Mouse (Mus musculus) c-Kit-negative CD71-positive TER-119-positive erythroid progenitor cells, embryonic 14.5 days (primary cell): ENCODE data around the gene Slc45a2.
"Not testable (repeated sequence)": the region's sequence is repeated elsewhere in the genome, so short reads cannot be mapped to it uniquely, and the experiment has no call there.

Experiments used
- DNase-seq: peaks from one replicate; pipeline ENCODE4 v3.0.0-alpha.2; 2013; ENCODE audit warnings: low read depth, low spot score

Gene Slc45a2

DNA sequence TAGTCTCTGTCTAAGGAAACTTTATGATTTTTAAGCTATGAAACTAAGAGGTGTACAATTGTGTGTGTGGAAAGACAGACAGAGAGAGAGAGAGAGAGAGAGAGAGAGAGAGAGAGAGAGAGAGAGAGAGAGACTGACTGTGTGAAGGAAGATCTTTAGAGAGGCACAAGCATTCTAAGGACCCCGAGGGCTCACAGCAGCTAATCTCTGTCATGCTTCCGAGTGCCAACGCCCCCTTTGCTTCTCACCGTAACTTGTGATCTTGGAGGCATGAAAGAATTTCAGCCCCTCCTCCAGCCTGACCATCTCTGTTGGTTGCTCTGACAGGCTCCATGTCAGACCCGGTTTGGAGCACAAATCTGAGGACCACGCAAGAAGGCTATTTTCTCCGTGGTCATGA, at the start of gene Slc45a2:
Gene Slc45a2, plus strand, starts transcription at position 301 of the 400 bp plus-strand sequence.
- DNase-seq, result no peak

DNA sequence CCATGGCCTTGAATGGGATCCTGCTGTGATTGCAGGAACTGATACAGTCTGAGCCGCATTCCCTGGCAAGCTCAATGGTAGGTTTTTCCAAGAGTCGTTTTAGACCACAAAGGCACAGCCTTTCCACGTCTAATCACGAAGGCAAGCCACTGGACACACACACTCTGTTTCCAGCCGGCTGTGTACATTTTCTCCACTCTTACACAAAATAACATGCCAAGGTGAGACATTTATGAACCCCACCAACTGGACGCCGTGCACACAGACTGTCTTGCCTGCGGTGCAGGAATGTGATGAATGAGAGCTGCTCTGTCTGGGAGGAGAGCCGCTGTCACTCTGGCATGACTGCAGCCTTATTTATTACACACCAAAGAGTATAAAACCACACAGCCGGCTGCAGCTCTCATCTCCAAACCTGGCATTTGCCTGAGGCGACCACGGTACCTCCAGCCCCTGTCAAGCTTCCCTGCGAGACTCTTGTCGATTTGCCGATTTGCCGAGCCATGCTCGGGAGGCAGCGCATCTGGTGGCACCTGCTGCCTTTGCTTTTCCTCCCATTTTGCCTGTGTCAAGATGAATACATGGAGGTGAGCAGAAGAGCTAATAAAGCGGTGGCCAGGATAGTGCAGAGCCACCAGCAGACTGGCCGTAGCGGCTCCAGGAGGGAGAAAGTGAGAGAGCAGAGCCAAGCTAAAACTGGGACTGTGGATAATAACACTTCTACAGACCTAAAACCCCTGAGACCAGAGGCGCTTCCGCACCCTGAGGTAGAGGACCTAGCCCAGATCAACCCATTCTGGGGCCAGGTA, 48.4 kb upstream of the Slc45a2 start, which contains the start of gene C1qtnf3:
Gene C1qtnf3, plus strand, starts transcription at position 382 of the 809 bp plus-strand sequence.
- DNase-seq, result no peak

DNA sequence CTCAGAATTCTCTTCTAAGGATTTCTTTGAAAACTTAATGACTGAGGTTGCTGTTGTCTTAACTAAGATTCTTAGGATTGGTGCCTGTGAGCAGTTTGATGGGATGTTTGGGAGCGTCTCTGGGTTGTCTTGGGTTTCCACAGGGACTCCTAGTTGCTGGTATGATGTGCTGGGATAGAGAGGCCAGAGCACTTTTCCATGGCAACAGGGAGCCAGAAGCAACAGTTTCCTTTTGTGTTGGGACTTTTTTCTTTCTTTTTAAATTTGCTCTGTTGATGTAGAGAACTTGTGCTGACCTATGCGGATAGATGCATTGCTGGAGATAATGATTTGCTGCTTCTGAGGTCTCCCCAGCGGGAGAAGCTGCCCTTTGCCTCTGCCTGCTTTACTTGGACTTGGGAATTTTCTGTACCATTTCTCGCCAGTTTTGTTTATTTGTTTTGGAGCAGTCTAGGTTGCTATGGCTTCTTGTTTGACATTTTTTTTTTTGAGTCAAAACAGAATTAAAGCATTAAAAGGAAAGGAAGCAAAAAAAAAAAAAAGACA, 47.7 kb upstream of the Slc45a2 start:
- DNase-seq, result no peak

DNA sequence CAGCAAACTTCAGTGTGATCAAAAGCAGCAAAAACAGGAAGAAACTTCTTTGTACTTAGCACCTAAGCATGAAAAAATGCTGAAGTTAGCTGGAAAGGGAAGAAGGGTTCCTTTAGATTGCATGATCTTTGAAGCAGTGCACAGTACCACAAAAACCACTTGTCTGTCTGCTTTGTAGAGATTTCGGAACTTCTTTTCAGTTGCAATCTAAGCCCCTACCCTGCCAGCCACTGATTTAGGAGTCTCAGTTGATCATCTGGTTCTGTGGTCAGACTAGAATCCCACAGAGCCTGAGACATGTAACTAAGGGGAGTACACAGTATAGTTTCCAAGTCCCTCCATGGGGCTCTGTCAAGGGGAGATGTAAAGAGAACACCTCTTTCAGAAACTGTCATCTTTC, 47.1 kb upstream of the Slc45a2 start:
- DNase-seq, result no peak

DNA sequence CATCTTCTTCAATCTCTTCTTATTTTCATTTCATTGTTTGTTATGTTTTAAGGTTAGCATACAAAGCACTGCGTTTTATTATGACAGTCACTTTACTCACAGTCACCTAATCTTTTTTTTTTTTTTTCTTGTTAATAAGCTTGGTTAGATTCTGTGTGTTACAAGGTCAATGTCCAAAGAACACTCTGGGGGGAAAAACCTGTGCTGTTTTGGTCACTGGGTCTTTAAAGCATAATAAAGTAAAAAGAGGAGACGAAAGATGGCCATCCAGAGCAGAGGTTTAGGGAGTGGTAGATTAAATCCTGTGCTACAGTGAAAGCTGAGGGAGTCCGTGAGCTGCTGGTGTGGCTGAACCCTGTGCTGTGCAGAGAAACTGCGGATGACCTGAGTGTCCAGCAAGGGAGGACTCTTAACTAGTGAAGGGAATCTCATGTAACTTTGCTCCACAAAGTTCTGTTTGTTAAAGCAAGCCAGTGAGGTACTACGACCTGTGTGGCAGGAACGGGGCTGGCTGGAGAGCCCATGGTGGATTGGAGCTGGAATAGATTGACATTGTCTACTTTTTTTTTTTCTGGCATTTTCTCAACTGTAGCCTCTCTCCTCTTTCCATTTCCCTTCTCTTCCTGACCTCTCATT, 46.0 kb upstream of the Slc45a2 start:
- no peak for DNase-seq

DNA sequence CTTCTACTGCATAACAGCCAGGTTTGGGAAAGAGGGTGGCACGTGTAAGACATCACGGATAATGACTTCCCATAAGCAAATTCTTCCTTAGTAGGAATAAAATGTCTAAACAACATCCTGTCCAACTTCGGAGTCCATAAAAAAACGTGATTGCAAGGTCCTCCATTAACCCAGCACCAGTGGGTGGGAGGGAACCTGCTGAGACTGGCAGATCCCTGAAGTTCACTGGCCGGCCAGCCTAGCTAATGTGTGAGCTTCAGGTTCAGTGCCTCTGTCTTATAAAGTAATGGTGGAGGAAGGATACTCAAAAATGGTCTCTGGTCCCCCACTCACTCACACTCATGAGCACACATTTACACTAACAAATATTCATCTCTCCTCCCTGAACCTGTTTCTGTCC, 45.4 kb upstream of the Slc45a2 start:
- no peak for DNase-seq

DNA sequence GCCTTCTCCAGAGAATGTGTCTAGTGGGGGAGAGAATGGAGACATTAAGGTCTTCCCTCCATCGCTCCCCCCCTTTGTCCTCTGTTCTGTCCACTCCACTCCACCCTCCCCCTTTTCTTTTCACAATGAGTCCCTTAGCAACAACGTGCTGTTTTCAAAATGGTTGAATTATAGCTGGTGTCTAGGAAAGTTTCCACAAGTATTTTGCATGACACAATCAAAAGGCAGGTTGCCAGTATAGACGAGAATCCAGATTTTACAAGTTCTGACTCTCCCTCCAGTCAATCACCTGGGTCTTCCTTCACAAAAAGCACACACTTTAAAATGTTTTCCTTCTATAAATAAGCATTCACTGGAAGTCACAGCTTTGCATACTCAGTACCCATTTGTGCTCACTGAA, 43.8 kb upstream of the Slc45a2 start:
- no peak for DNase-seq

DNA sequence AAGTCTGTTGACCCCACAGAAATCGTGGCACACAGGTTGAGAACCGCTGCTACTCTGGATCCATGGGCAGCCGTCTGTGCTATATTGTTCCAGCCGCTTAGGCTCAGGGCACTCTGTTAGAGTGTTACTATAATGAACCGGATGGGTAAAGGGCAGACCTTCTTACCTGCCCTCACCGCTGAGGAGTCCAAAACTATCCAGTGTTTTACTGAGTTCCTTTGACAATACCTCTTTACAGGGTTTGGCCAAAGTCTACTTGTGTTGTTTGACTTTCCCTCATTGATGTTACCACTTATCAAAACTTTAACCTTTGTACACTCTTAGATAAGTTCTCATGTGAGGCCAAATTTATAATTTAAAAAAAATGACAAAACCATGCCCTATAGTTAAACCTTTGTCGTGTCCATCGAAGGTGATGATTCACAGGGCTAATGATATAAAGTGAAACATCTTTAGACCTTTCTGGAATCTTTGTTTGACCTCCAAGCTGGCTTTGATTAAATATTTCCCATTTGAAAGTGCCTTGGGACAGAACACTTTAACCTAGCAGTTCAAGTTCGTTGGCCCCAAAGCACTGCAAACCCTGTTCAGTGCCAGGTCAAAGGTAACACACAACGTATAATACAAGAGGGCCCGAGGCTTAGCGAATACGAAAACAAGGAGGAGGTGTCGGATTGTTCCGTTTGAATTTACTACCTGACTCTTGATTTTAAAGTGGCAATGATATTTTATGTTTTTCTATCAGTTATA, 41.1 kb upstream of the Slc45a2 start:
- DNase-seq, result no peak

DNA sequence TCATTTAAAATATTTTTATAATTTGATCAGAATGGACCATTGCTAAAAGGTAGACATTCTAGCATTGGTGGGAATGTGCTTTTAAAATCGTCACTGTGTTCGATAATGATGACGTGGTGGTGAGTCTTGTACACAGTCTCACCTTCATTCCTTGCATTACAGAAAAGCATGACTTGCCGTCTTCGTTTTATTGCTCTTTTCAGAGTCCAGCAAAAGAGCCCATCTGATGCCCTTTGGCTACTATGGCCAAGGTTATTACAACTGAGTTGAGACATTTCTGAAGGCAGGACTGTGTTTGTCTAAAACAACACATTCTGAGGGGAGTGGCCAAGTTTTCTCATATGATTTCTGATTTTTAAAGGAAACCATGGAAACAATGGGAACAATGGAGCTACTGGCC, 40.3 kb upstream of the Slc45a2 start:
- DNase-seq, result no peak

DNA sequence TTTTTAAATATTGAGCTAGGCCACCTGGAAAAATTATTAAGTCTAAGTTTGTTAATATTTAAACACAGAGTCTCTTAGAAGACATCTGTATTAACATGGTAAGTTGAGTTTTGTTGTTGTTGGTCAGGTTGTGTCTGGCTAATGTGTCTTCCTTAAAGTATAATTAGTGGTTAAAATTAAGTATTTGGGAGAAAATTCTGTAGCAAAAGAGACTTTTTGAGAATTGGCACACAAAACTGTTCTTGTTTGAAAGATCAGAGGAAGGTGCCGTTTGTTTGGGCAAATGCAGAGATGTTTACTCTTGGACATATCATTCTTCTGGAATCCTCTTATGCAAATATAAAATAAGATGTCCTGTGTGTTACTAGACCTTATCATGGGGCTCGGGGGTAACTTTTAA, 37.9 kb upstream of the Slc45a2 start:
- no peak for DNase-seq

DNA sequence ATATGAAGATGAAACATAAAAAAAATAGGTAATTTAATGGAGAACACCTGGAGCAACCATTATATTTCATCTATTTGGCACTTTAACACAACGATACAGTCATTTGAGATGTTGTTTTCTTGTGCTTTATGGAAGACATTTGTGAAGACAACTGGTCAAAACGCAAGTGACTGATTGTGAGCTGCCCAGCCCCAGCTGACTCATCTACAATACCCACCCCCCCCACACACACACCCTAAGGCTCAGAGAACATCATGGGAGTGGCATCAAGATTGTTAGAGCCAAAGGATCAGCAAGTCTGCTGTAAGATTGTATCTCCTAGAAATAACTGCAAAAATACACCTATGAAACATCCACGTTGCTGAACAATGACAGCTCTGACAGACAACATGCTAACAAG, 31.1 kb upstream of the Slc45a2 start:
- no peak for DNase-seq

DNA sequence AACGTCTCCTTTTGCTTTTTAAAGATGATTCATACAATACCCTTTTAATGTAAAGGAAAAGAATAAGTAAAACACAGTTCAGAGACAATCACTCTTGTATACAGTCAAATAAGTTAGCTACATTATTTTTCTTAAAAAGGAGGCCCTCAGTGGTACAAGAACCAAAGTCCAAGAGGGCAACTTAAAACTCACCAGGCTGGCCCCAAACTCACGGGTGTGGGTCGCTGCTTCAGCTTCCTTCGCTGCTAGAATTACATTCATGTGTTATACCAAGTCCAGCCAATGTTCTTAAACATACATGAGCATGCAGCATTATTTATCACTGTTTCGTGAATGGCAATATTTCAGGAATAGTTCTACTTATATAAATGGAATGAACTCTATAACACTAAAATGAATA, 29.7 kb upstream of the Slc45a2 start:
- DNase-seq, result no peak

DNA sequence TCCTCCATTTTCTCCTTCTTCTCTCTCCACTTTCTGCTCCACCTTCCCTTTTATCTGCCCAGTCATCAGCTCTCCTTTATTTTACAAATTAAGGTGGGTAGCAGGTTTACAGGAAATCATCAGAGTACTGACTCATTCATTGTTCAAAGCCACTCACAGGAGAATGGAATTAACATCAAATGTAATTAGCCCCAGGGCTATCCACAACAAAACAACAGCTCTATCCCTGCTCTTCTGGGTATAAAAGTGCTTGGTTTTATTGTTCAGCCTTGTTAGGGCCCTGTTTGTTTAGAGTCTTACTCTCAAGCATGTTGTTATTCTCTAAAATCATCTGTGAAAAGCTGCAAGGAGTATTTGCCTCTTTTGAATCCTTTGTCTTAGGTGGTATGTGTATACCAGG, 23.4 kb upstream of the Slc45a2 start:
- DNase-seq, result no peak

DNA sequence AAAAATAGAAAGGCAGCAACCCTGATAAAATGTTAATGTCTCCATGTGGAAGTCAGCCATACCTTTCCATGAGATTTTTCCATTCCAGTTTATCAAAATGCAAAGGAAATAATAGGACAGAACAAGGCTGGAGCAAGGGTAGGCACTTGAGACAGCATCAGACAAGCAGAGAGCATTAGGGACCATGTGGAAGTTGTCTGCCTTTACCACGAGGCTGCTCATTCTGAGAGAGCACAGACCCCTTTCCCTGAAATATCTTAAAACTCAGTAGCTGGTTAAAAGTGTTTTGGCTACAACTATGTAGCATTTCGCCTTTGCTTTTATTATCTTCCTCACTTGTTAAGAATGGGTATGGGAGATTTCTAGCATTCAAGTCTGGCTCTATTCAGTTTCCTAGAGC, 19.8 kb upstream of the Slc45a2 start:
- DNase-seq, result no peak

DNA sequence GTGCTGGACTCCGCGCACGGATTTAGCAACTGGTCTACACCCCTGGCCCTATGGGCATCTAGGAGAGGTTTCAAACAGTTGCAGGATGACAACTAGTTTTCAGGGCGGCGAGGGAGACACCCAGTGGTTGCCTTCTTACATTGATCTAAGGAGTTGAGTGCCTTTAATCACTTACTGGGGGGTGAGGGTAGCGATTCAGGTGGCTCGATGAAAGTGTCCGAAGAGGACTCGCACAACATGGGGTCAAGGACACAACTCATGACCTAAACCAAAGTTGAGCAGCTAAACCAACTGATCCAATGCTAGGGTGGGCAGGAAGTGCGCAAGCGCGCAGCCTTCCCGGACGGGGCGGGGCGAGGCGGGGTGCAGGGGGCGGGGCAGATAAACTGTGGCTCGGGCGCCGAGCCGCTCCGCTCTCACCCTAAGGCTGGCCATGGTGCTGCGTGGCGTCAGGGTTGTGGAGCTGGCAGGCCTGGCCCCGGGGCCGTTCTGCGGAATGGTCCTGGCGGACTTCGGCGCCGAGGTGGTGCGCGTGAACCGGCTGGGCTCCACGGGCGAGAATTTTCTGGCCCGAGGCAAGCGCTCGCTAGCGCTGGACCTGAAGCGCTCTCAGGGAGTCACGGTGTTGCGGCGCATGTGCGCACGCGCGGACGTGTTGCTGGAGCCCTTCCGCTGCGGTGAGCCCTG, 19.0 kb upstream of the Slc45a2 start, which contains the start of gene Amacr:
Gene Amacr, plus strand, starts transcription at position 380 of the 687 bp plus-strand sequence.
- peak; percentile 61 for DNase-seq

DNA sequence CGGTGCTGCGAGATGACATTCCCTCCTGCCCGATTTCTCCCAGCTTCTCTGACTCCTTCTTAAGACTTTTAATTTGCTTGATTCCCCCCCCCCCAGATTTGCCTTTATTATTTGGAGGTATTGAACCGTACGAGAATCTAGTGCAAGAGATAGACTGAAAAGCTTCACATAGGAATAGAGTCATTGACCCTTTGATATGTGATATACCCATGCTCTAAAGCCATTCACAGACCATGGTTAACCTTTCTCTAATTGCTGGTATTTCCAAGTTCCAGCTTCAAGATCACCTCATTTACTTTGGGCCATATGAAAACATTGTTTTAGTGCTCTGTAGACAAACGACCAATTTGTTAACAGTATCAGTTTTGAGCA, 18.5 kb upstream of the Slc45a2 start:
- DNase-seq, result no peak

DNA sequence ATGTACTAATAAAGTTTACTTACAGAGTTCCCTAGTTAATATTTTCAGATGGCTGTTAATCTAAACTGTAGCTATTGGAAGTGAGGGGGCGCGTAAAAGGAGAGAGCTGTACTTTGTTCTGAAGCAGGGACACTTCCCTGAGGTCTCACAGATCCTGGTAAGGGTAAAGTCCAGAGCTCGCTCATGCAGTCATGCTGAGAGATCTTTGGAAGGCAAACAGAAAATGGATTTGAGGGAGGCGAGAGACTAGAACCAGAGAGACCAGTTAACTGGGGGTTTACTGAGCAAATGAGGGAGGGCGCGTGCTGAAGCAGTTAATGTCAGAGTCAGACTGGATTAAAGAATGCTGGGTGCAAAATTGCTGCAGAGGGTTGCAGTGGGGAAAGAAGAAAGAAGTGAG, 14.8 kb upstream of the Slc45a2 start:
- DNase-seq, result no peak

DNA sequence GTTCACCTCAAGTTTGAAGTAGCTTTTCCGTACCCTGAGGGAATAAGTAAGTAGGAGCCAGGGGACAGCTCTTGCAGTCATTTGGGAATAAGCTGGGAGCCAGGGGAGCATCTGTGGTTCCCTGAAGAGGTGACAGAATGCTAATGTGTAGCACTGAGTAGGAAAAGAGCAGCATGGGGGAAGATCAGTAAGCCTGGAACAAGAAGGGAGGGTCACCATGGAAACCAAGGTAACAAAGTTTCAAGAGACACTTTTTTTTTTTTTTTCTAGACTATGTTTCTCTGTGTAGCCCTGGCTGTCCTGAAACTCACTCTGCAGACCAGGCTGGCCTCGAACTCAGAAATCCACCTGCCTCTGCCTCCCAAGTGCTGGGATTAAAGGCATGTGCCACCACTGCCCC, 14.0 kb upstream of the Slc45a2 start:
- DNase-seq, result not testable (repeated sequence)

DNA sequence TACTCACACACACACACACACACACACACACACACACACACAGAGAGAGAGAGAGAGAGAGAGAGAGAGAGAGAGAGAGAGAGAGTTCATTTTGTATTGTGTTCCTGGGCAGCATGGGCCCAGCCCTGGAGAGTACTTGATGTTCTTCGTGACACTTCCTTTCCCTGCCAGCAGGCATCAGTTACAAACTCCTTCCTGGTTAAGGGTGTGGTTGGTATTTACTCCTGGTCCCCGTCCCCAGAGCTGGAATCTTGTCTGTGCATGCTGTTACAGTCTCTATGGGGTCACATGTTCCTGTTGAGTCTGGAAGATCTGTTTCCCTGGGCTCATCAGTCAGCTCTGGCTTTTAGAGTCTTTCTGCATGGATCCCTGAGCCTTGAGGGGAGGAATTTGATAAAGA, 10.1 kb upstream of the Slc45a2 start:
- DNase-seq, result no peak

DNA sequence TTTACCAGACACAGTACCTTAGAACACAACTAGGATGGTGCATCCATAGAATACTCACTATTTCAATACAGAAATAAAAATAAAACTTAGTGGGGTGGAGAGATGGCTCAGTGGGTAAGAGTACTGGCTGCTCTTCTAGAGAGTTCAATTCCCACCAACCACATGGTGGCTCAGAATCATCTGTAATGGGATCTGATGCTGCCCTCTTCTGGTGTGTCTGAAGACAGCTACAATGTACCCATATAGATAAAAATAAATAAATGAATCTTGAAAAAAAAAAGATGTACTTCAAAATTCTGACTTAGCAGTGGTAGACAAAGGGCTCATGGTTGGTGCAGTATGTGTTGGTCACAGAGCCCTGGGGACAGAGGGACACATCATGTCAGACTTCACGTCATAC, 9.0 kb upstream of the Slc45a2 start:
- DNase-seq, result no peak

DNA sequence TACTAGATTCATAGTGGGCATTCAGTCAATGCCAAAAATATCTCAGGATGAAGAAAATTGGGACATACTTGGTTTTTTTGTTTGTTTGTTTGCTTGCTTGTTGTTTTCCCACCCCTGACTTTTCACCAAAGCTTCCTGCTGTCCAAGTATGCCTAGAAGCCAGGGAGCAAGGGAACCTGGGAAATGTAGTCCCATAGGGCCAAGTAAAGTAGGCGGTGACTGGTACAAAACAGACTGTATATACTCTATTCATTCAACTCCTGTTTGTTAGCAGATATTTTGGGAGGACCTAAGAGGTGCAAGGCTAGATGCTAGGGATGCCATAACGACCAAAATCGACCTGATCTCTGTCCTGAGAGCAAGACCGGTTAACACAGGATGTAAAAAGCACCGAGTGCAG, 689 bp upstream of the Slc45a2 start:
- DNase-seq, result no peak

DNA sequence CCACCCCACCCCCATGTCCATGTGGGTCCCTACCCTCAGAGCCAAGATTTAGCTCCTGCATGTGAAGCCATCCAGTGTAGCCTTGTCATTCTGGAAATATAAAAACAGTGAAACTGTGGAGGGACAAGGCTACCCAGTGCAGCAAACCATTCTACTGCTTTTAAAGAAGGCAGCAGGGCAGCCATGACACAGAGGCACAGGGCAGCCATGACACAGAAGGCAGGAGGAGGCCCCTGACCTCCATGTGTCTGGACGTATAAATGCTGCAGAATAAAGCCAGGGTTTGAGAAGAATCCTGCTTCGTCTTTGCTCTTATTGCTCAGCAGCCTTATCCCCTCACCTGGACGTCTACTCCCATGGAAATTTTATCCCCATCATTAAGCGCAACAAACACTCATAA, 3.3 kb downstream of the Slc45a2 start:
- DNase-seq, result no peak
